Mouse (Mus musculus) left cerebral cortex, adult 2 months (tissue): ENCODE data around the gene Sbk1. TPM values are rescaled to one million over a fixed set of nuclear protein-coding genes. Genes with fewer than 3 reads are reported as not detected.

Experiments
- DNase-seq, 2 experiments: peaks; one replicate each; pipeline ENCODE4 v3.0.0; 2021 to 2022; ENCODE audit warnings: low spot score in 2 of 2, mixed read lengths in 1 of 2; ENCODE audit errors: extremely low spot score in 1 of 2
- H3K27ac ChIP-seq: fragments of 200-600 bp; 2 replicates; pipeline ENCODE4 v1.8.1; 2022
- H3K4me3 ChIP-seq: fragments of 200-600 bp; 2 replicates; pipeline ENCODE4 v1.8.1; 2022
- CTCF ChIP-seq: fragments of 200-600 bp; IDR thresholded peaks from 2 replicates; pipeline ENCODE4 v1.8.1; 2022; ENCODE audit warnings: antibody characterized with exemption, mild to moderate bottlenecking, moderate library complexity
- intact Hi-C: fragments of 180-260 bp; cut with DNase I; formaldehyde crosslinking; loops from one replicate; pipeline ENCODE4 v1.15.1; 2025
- total RNA-seq, 2 experiments: library from RNA; stranded (reverse); gene quantifications; 2 replicates each; pipeline ENCODE4 v1.2.3; 2021

Sbk1 gene
- total RNA-seq, 2 experiments from 2014 or later = 65.3 to 85.8 TPM

DNA sequence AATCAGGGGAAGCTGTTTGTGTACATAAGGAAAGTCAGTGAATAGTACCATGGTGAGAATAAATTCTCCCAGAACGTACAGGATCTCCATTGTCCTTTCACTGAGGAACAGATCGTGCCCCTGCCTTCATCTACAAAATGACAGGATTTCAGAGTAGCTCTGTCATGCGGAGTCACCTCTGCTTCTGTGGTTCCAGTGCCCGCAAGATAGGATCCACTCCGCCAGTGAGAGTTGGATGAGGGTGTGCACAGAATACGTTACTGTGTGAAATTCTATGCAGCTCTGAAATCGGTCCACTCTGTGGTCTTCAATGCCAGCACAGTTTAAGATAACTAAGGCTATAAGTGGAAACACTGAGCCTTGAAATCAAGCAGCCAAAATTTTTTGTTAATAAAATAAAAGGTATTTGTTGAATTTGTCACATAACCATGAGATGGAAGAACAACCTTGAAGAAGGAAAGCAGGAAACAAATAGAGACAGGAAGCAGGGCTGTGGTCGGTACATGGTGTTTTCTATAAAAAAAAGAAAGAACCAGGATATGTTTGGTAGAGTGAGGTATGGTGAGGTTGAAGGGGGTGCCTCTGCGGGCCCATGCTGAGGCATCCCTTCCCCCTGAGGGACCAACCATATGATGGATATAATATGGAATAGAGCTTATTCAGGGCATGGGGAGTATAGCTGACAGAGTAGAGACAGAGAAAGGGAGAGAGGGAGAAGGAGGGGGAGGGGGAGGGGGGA lies 57.7 kb downstream of the Sbk1 start:
- intact Hi-C loops = loop anchor here (5.0 kb wide), 1 partner anchor 127 kb away; no protein-coding TSS in a partner anchor
- TF ChIP-seq CTCF = no peak
- H3K27ac ChIP-seq = no peak overlapping the region
- no peak for DNase-seq
- no peak overlapping the region for H3K4me3 ChIP-seq

DNA sequence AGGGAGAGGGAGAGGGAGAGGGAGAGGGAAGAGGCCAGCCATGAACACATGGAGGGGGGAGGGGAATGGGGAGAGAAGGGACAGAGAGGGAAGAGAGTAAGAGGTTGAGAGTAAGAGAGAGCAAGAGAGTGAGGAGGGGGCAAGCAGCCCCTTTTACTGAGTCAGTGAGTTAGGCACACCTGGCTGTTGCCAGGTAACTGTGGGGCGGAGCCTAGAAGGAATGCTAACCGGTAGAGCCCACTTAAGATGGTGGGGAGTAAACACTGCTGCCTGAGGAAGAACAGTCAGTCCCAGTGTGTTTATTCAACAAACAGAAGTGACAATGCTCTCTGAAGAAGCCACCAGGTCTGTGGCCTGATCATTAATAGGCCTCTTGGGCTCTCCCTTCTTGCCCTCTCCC lies 58.3 kb downstream of the Sbk1 start:
- Histone ChIP-seq H3K4me3 (no peak overlapping the region), H3K27ac (no peak overlapping the region)
- intact Hi-C loops = loop anchor here (5.0 kb wide), 1 partner anchor 127 kb away; no protein-coding TSS in a partner anchor
- no peak for DNase-seq
- no peak for TF ChIP-seq CTCF

DNA sequence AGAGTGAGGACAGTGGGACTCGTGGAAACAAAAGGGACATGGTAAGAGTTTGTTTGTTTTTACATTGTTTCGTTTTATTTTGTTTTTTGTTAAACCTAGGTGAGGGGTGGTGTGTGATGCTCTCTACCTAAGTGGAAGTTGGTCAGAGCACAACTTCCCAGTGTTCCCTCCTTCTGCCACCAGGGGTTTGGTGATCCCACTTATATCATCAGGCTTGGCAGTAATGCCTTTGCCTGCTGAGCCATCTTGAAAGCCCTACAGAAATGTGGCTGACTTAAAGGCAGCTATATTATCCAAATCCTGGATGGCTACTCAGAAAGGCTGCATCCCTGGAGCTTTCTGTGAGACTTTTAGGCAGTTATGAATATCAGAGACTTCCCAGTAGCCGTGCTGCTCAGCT lies 60.3 kb downstream of the Sbk1 start:
- Histone ChIP-seq H3K27ac (no peak overlapping the region), H3K4me3 (no peak overlapping the region)
- peak; percentile 1; the same call in 1 of the 2 replicates for TF ChIP-seq CTCF
- intact Hi-C loops = loop anchor here (5.0 kb wide), 1 partner anchor 125 kb away; no protein-coding TSS in a partner anchor
- no peak for DNase-seq

DNA sequence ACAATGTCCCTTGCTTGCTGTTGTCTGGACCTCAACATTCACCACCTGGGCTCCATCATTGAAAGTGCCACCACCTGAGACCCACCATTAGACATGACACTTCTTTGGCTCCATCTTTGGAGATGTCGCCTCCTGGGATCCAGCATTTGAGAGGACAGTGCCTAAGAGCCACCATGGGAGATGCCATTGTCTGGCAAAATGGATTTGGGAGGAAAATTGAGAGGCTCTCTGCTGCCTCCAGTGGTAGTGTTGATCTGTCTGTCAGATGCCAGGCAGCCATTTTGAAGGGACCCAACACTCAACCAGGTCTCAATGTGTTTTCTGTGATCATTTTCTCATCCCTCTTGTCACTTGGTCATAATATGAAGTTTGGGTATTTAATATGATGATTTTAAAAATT lies 63.1 kb downstream of the Sbk1 start:
- Histone ChIP-seq H3K27ac (no peak overlapping the region), H3K4me3 (no peak overlapping the region)
- no peak for DNase-seq
- intact Hi-C loops = no loop called here
- TF ChIP-seq CTCF = peak; percentile 25

DNA sequence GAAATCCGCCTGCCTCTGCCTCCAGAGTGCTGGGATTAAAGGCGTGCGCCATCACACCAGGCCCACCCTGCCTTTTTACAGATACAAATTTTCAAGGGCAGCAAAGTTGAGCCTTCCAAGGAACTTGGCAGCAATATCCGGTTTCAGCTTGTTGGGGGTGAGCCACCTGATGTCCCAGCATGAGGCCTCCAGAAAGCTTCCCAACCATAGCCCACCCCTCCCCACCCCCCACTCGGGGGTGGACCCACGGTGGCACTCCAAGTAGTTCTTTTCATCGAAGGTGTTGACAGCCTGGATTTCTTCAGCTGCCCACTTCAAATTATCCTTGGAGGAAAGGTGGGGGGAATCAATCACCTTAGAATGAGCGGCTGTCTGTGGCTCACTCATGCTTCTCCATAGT lies 66.5 kb downstream of the Sbk1 start:
- Histone ChIP-seq H3K27ac (no peak overlapping the region), H3K4me3 (no peak overlapping the region)
- intact Hi-C loops = no loop called here
- DNase-seq = no peak
- TF ChIP-seq CTCF = no peak

DNA sequence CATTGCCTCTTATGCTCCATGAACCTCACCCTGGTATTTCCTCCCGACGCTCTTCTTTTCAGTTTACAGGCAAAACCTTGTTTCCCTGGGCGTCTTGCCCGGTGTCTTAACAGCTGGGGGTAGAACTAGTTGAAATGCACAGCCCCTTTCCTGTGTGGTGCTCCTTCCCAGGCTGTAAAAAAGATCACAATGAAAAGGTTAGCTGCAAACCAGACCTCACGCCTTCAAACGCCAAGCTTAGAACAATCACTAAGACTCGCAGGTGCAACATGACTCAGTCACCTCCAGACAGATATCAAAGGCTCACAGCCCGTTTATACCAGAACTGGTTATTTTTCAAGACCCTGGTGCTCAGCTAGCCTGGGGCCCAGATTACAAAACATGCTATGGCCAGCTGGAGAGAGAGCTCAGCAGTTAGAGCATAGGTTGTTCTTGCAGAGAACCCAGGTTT lies 67.1 kb downstream of the Sbk1 start:
- Histone ChIP-seq H3K4me3 (no peak overlapping the region), H3K27ac (no peak overlapping the region)
- intact Hi-C loops = no loop called here
- TF ChIP-seq CTCF = no peak
- DNase-seq = no peak

DNA sequence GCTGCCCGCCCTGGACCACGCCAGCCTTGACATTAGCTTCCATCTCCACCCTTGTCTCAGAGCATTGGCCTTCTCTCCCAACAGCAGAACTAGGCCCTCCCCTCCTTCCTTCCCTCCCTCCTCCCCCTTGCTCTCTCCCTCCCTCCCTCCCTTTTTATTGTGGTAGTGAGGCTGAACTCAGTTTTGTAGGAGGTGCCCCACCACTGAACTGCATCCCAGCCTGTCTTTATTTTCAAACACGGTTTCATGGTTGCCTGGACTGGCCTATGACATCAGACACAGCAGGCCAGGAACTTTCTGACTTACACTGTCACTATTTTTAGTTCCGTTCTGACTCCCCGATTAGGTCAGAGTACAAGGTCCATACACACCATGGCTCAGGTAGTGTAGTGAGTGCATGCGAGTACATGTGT lies 67.8 kb downstream of the Sbk1 start:
- no peak for TF ChIP-seq CTCF

DNA sequence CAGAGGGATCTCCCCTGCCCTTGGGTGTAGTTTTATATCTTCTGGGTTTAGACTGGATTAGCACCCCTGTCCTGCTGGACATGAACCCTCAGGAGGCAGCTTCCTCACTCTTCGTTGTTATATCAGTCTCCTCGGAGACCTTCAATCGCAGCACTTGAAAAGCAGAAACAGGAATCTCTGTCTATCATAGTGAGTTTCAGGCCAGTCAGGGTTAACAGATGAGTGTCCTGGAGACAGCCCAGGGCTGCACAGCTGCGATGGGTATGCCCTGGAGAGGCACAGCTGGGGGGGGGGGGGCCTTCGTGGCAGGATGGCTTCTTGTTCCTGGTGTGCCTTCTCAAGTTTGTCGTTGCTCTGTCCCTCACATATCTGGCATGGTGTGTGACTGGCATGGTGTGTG lies 68.5 kb downstream of the Sbk1 start:
- intact Hi-C loops = no loop called here
- no peak for TF ChIP-seq CTCF
- Histone ChIP-seq H3K4me3 (no peak overlapping the region), H3K27ac (no peak overlapping the region)
- DNase-seq = no peak

More for the DNA sequence above, 67.8 kb downstream of the Sbk1 start:
- H3K4me3 ChIP-seq = no peak overlapping the region
- no peak for DNase-seq
- intact Hi-C loops = no loop called here
- no peak overlapping the region for H3K27ac ChIP-seq

Other genes starting within 250 kb of the Sbk1 start
- 10 to 100 TPM; 74.9 to 77.5 TPM for gene Gsg1l, start 190.2 kb upstream of the Sbk1 start, total RNA-seq
- 100 to 1,000 TPM in 1 of 2 experiments, 10 to 100 TPM in 1; 92.7 to 102 TPM for gene Xpo6, start 72.1 kb upstream of the Sbk1 start, total RNA-seq
- 1 to 10 TPM in 1 of 2 experiments, under 1 TPM in 1; 0.93 to 1.2 TPM for gene Lat, start 97.0 kb downstream of the Sbk1 start, total RNA-seq
- 10 to 100 TPM; 85.0 to 95.6 TPM for gene Spns1, start 104.8 kb downstream of the Sbk1 start, total RNA-seq
- 1 to 10 TPM; 6.2 to 6.8 TPM for gene Nfatc2ip, start 124.1 kb downstream of the Sbk1 start, total RNA-seq
- gene Cd19, start 142.3 kb downstream of the Sbk1 start, total RNA-seq = not detected
- gene Rabep2, start 156.1 kb downstream of the Sbk1 start, total RNA-seq = 10 to 100 TPM; 14.7 to 14.8 TPM
- under 1 TPM; 0.14 to 0.35 TPM for gene Atp2a1, start 190.5 kb downstream of the Sbk1 start, total RNA-seq
- gene Sh2b1, start 202.8 kb downstream of the Sbk1 start, total RNA-seq = 10 to 100 TPM; 76.5 to 78.3 TPM
- 10 to 100 TPM; 78.0 to 93.5 TPM for gene Tufm, start 214.7 kb downstream of the Sbk1 start, total RNA-seq
- gene Atxn2l, start 230.8 kb downstream of the Sbk1 start, total RNA-seq = 100 to 1,000 TPM; 131 to 139 TPM